Mouse (Mus musculus) colon, adult 2 months (tissue): ENCODE measurements around the gene Arntl. TPM values are rescaled to one million over a fixed set of nuclear protein-coding genes. Genes with fewer than 3 reads are reported as not detected.

Experiments
- polyA plus RNA-seq: library from polyadenylated mRNA; depleted of rRNA; stranded (reverse); fragments of >200 nt; gene quantifications from 2 replicates; pipeline ENCODE4 v1.2.3, GENCODE M21; 2012; rRNA removed

The Arntl gene
- polyA plus RNA-seq: 14.8 and 17.5 TPM in 2 replicates

DNA sequence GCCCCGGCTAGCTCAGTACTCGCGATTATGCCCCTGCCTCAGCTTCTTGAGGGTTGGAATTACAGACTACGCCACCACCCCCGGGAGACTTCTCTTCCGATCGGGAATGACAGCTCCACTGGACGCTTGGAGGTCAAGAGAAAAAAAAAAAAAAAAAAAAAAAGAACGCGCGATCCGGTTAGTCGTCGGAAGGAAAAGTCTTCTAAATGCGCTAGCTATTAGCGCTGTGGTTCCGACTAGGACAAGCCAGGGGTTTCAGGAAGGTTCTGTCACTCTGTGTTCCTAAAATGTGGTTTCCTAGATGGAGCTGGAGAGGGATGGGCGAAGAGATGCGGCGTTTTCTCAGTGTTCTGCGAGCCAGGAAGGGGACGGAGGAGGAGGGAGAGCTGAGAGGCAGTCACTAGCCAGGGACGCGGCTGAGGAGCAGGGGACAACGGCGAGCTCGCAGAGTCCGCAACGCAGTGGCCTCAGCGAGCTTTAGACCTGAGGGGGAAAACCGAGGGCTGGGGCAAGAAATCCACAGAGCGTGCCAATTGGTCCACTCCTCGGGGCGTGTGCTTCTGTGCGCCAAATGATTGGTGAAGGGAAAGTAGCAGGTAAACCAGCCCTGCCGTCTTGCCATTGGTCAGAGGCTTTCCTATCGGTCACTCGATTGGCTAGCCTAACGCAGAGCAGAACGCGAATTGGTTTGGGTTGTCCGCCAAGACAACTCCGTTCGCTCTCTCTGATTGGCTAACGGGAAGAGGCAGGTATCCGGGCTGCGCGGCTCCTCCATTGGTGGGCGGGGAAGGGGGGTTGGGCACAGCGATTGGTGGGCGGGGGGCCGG is at the start of gene Arntl:
TSS of gene Arntl (plus strand) at position 822 of the 827 bp plus-strand sequence.

Other genes with a start within 250 kb of the Arntl start
- 9.6 and 10.6 TPM in 2 replicates for gene Btbd10, start 161.9 kb downstream of the Arntl start, polyA plus RNA-seq
- not detected in 2 replicates for gene Pth, start 181.1 kb downstream of the Arntl start, polyA plus RNA-seq